Mouse (Mus musculus): ENCODE measurements around the gene Elf4. TPM values are rescaled to one million over a fixed set of nuclear protein-coding genes. Genes with fewer than 3 reads are reported as not detected.

Elf4 gene
- polyA plus RNA-seq, 1 experiment from 2014 or later: 4.1 TPM

- DNase-seq (ENCODE audit: low spot score): peak; percentile 34
- Histone ChIP-seq H3K9ac (ENCODE audit: low read length) (no peak overlapping the region), H3K36me3 (ENCODE audit: control insufficient read depth, insufficient read depth, low read length) (no peaks in the 10 kb centered on the region), H3K27ac (replicated peaks) (no peak overlapping the region; the same call in 1 of the 2 replicates), H3K9me3 (ENCODE audit: control insufficient read depth, low read length) (no peaks in the 10 kb centered on the region), H3K4me2 (replicated peaks; ENCODE audit: low read depth) (peak overlapping the region; percentile 55; the same call in 1 of the 2 replicates), H3K4me1 (replicated peaks; ENCODE audit: control insufficient read depth, insufficient read depth) (no peaks in the 10 kb centered on the region), H3K4me3 (ENCODE audit: low read depth, low read length) (no peak overlapping the region), H3K27me3 (ENCODE audit: control insufficient read depth, insufficient read depth, low read length) (no peaks in the 10 kb centered on the region)
- ATAC-seq (ENCODE audit: low FRiP score, low TSS enrichment): no peak
- TF ChIP-seq CTCF (IDR thresholded peaks at IDR 0.05; ENCODE audit: low read depth) (no peak), EP300 (optimal IDR thresholded peaks at IDR 0.05) (no peak)
- 35% methylated on average over 9 of the region's 9 CpGs for WGBS
Measured at GRCm38 (mm10) chrX:48455018-48455417, 7.9 kb downstream of the Elf4 start.

GRCm38 (mm10) chrX:48454495-48454878 is 8.4 kb downstream of the Elf4 start:
- H3K4me3 ChIP-seq (ENCODE audit: low read depth, low read length): peak overlapping the region; percentile 56
- H3K9ac ChIP-seq (ENCODE audit: low read length): peak overlapping the region; percentile 59
- H3K36me3 ChIP-seq (ENCODE audit: control insufficient read depth, insufficient read depth, low read length): no peaks in the 10 kb centered on the region
- H3K9me3 ChIP-seq (ENCODE audit: control insufficient read depth, low read length): no peaks in the 10 kb centered on the region
- H3K4me1 ChIP-seq (replicated peaks; ENCODE audit: control insufficient read depth, insufficient read depth): no peaks in the 10 kb centered on the region
- H3K27ac ChIP-seq (replicated peaks): peak overlapping the region; percentile 88
- H3K4me2 ChIP-seq (replicated peaks; ENCODE audit: low read depth): peak overlapping the region; percentile 55
- no peak for TF ChIP-seq CTCF (IDR thresholded peaks at IDR 0.05; ENCODE audit: low read depth)
- TF ChIP-seq EP300 (optimal IDR thresholded peaks at IDR 0.05): no peak
- peak; percentile 53 for ATAC-seq (ENCODE audit: low FRiP score, low TSS enrichment)
- WGBS: 19% methylated on average over 19 of the region's 21 CpGs
- peak; percentile 27 for DNase-seq (ENCODE audit: low spot score)
- H3K27me3 ChIP-seq (ENCODE audit: control insufficient read depth, insufficient read depth, low read length): no peaks in the 10 kb centered on the region

DNA sequence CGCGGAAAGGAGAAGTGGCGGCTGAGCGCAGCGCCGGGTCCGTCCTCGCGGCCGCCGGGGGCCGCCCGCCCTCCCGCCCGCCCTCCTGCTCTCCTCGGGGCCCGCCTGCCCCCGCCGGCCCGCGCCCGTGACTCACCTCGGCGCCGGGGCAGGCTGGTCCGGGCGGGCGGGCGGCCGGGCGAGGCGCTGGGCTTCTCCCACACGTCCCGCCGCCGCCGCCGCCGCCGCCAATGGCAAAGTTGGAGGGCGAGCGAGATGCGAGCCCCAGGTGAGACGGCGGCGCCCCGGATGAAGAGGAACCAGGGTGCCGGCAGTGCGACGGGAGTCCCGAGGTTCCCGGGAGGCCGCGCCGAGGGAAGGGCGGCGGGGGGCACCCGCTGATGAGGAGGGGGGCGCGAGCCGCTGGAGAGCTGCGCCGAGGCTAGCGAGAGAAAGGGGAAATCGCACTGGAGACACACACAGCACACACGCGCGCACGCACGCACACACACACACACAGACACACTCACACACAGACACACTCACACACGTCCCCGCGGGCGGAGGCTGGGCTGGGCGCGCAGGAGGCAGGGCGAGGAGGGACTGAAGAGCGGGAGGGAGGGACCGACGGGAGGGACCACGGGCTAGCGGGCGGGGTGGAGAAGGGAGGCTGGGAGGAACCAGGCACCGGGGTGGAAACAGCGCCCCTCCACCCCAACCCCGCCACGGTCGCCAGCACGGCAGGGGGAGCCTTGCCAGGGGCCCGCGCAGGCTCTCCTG is 9.0 kb downstream of the Elf4 start:
- Histone ChIP-seq H3K4me2 (replicated peaks; ENCODE audit: low read depth) (peak overlapping the region; percentile 55), H3K27me3 (ENCODE audit: control insufficient read depth, insufficient read depth, low read length) (no peaks in the 10 kb centered on the region), H3K4me1 (replicated peaks; ENCODE audit: control insufficient read depth, insufficient read depth) (no peaks in the 10 kb centered on the region), H3K27ac (replicated peaks) (peak overlapping the region; percentile 88), H3K36me3 (ENCODE audit: control insufficient read depth, insufficient read depth, low read length) (no peaks in the 10 kb centered on the region), H3K4me3 (ENCODE audit: low read depth, low read length) (peak overlapping the region; percentile 56), H3K9me3 (ENCODE audit: control insufficient read depth, low read length) (no peaks in the 10 kb centered on the region), H3K9ac (ENCODE audit: low read length) (peak overlapping the region; percentile 76)
- ATAC-seq (ENCODE audit: low FRiP score, low TSS enrichment) (peak; percentile 94), DNase-seq (ENCODE audit: low spot score) (peak; percentile 88)
- 24% methylated on average over 20 of the region's 91 CpGs for WGBS
- TF ChIP-seq CTCF (IDR thresholded peaks at IDR 0.05; ENCODE audit: low read depth): peak; percentile 37
- TF ChIP-seq EP300 (optimal IDR thresholded peaks at IDR 0.05): no peak

- no peaks in the 10 kb centered on the region for H3K4me1 ChIP-seq (replicated peaks; ENCODE audit: control insufficient read depth, insufficient read depth)
- peak overlapping the region; percentile 88 for H3K27ac ChIP-seq (replicated peaks)
- peak overlapping the region; percentile 76 for H3K9ac ChIP-seq (ENCODE audit: low read length)
- no peaks in the 10 kb centered on the region for H3K36me3 ChIP-seq (ENCODE audit: control insufficient read depth, insufficient read depth, low read length)
- no peaks in the 10 kb centered on the region for H3K27me3 ChIP-seq (ENCODE audit: control insufficient read depth, insufficient read depth, low read length)
- ATAC-seq (ENCODE audit: low FRiP score, low TSS enrichment): peak; percentile 10
- H3K4me3 ChIP-seq (ENCODE audit: low read depth, low read length): peak overlapping the region; percentile 56
- no peak for TF ChIP-seq EP300 (optimal IDR thresholded peaks at IDR 0.05)
- no peak for TF ChIP-seq CTCF (IDR thresholded peaks at IDR 0.05; ENCODE audit: low read depth)
- WGBS: 11% methylated on average over 41 of the region's 71 CpGs
- H3K4me2 ChIP-seq (replicated peaks; ENCODE audit: low read depth): peak overlapping the region; percentile 55
- DNase-seq (ENCODE audit: low spot score): peak; percentile 43
- no peaks in the 10 kb centered on the region for H3K9me3 ChIP-seq (ENCODE audit: control insufficient read depth, low read length)
Measured at GRCm38 (mm10) chrX:48452931-48453673, 9.8 kb downstream of the Elf4 start.

DNA sequence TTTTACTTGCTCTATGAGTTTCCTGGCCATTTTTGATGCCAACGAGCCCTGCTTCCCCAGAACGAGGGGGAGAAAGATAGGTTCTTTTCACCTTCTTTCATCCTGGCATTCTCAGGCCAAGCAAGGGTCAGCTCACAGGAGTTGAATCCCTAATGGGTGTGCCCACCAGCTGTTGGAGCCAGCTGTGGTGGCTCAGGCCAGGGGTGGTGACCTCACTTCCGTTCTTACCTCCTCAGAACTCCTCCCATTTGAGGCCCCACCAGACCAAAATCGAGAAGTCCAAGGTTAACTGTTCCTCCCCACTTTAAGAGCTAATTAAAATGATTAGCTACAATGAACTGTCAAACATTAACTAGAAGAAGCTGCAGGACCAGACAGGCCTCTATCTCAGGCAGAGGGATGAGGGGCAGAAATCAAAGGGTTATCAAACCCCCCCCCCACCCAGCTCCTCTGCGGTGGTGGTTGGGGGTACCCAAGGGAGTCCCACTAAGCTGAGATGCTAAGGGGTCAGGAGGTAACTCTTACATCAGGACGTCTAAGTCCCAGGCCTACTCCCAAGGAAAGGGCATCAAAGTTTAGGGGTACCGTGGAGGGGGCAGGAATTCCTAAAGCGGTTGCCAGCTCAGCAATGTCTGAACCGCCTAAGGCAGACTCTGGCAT is 10.6 kb downstream of the Elf4 start:
- TF ChIP-seq CTCF (IDR thresholded peaks at IDR 0.05; ENCODE audit: low read depth) (no peak), EP300 (optimal IDR thresholded peaks at IDR 0.05) (no peak)
- ATAC-seq (ENCODE audit: low FRiP score, low TSS enrichment) (no peak), DNase-seq (ENCODE audit: low spot score) (peak; percentile 38)
- no peaks in the 10 kb centered on the region for H3K27me3 ChIP-seq (ENCODE audit: control insufficient read depth, insufficient read depth, low read length)
- peak overlapping the region; percentile 88 for H3K27ac ChIP-seq (replicated peaks)
- WGBS: 22% methylated on average over 9 of the region's 9 CpGs
- no peaks in the 10 kb centered on the region for H3K36me3 ChIP-seq (ENCODE audit: control insufficient read depth, insufficient read depth, low read length)
- peak overlapping the region; percentile 56 for H3K4me3 ChIP-seq (ENCODE audit: low read depth, low read length)
- no peaks in the 10 kb centered on the region for H3K9me3 ChIP-seq (ENCODE audit: control insufficient read depth, low read length)
- H3K4me2 ChIP-seq (replicated peaks; ENCODE audit: low read depth): peak overlapping the region; percentile 55
- peak overlapping the region; percentile 76 for H3K9ac ChIP-seq (ENCODE audit: low read length)
- H3K4me1 ChIP-seq (replicated peaks; ENCODE audit: control insufficient read depth, insufficient read depth): no peaks in the 10 kb centered on the region

Data from stomach, postnatal 0 days (tissue).